Mouse (Mus musculus): ENCODE data around the gene Psg21. TPM values are rescaled to one million over a fixed set of nuclear protein-coding genes. Genes with fewer than 3 reads are reported as not detected.

Psg21 gene
- not detected for total RNA-seq (2023)

DNA sequence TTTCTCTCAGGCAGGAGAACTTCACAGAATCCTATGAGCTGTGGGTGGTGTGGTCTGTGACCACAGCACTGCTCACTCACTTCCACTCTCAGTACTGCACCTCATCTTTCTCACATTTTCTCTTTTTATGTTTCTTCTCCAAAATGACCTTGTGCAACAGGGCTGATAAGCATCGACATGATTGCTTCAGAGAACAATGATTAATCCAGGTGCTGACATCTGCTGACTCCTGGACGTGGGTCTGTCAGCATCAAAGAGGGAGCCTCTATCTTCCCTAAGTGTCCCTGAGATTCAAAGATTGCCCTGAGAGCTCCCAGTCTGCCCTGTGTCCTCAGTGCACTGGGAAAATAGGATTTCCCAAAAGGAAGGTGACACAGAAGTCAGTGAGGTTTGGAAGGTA is at the start of gene Psg21:
Gene Psg21, minus strand, starts transcription at position 101 of the 400 bp plus-strand sequence.

DNA sequence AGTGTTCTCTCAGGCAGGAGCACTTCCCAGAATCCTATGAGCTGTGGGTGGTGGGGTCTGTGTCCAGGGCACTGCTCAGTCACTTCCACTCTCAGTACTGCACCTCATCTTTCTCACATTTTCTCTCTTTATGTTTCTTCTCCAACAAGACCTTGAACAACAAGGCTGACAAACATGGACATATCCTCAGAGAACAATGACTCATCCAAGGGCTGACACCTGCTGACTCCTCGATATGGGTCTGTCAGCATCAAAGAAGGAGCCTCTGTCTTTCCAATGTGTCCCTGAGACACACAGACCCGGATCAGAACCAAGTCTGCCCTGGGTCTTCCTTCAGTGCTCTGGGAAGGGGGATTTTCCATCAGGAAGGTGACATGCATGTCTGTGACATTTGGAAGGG is 29.6 kb upstream of the Psg21 start, which contains the start of gene Psg20:
Gene Psg20, minus strand, starts transcription at position 101 of the 400 bp plus-strand sequence.

DNA sequence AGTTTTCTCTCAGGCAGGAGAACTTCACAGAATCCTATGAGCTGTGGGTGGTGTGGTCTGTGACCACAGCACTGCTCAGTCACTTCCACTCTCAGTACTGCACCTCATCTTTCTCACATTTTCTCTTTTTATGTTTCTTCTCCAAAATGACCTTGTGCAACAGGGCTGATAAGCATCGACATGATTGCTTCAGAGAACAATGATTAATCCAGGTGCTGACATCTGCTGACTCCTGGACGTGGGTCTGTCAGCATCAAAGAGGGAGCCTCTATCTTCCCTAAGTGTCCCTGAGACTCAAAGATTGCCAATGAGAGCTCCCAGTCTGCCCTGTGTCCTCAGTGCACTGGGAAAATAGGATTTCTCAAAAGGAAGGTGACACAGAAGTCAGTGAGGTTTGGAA is 40.1 kb downstream of the Psg21 start, which contains the start of gene Psg23:
Gene Psg23, minus strand, starts transcription at position 101 of the 400 bp plus-strand sequence.

Other genes with a start within 250 kb of the Psg21 start
- gene Psg28, start 224.7 kb downstream of the Psg21 start, total RNA-seq (2023) = not detected
- not detected for gene Psg26, start 172.5 kb downstream of the Psg21 start, total RNA-seq (2023)
- gene Psg25, start 124.5 kb downstream of the Psg21 start, total RNA-seq (2023) = not detected
- not detected for gene Psg27, start 89.4 kb downstream of the Psg21 start, total RNA-seq (2023)
- gene Psg23, start 40.2 kb downstream of the Psg21 start, total RNA-seq (2023) = 0.35 TPM
- gene Psg20, start 29.5 kb upstream of the Psg21 start, total RNA-seq (2023) = not detected
- gene Psg22, start 61.4 kb upstream of the Psg21 start, total RNA-seq (2023) = not detected
- gene Psg19, start 141.8 kb upstream of the Psg21 start, total RNA-seq (2023) = not detected
- not detected for gene Psg17, start 164.9 kb upstream of the Psg21 start, total RNA-seq (2023)
- gene Mill2, start 183.2 kb upstream of the Psg21 start, total RNA-seq (2023) = 0.21 TPM
- 14.8 TPM for gene Pglyrp1, start 214.6 kb upstream of the Psg21 start, total RNA-seq (2023)